Mouse (Mus musculus): Measurements from ENCODE around the gene Pagr1b.

Pagr1b gene

GRCm38 (mm10) chr7:127016481-127016485 lies at the start of gene Pagr1b:
Gene Pagr1b, minus strand, starts transcription at chr7:127016484.
- DNase-seq: no peak

GRCm38 (mm10) chr7:127065538-127065937 lies 49.3 kb upstream of the Pagr1b start:
- DNase-seq: no peak

- DNase-seq: peak; percentile 51
Measured at GRCm38 (mm10) chr7:127055026-127055585, 38.8 kb upstream of the Pagr1b start.

GRCm38 (mm10) chr7:127041851-127042672 lies 25.8 kb upstream of the Pagr1b start, which contains the start of gene Kif22:
Gene Kif22, minus strand, starts transcription at chr7:127042471.
- DNase-seq: peak; percentile 91

GRCm38 (mm10) chr7:127031244-127031643 lies 15.0 kb upstream of the Pagr1b start:
- DNase-seq: no peak

GRCm38 (mm10) chr7:127030172-127030571 lies 13.9 kb upstream of the Pagr1b start:
- no peak for DNase-seq

GRCm38 (mm10) chr7:127027885-127028284 lies 11.6 kb upstream of the Pagr1b start:
- no peak for DNase-seq

GRCm38 (mm10) chr7:127026984-127027726 lies 10.9 kb upstream of the Pagr1b start, which contains the start of gene Maz:
Gene Maz, minus strand, starts transcription at chr7:127027037.
- DNase-seq: peak; percentile 99

GRCm38 (mm10) chr7:127026616-127026983 lies 10.3 kb upstream of the Pagr1b start:
- peak; percentile 94 for DNase-seq

GRCm38 (mm10) chr7:127026161-127026600 lies 9.9 kb upstream of the Pagr1b start:
- peak; percentile 86 for DNase-seq

GRCm38 (mm10) chr7:127025556-127026160 lies 9.4 kb upstream of the Pagr1b start:
- DNase-seq: peak; percentile 79

GRCm38 (mm10) chr7:127024755-127025555 lies 8.7 kb upstream of the Pagr1b start:
- peak; percentile 87 for DNase-seq

GRCm38 (mm10) chr7:127023896-127024690 lies 7.8 kb upstream of the Pagr1b start:
- DNase-seq: peak; percentile 71

- DNase-seq: peak; percentile 54
Measured at GRCm38 (mm10) chr7:127023272-127023691, 7.0 kb upstream of the Pagr1b start.

- peak; percentile 59 for DNase-seq
Measured at GRCm38 (mm10) chr7:127022528-127023271, 6.4 kb upstream of the Pagr1b start.

GRCm38 (mm10) chr7:127021563-127022527 lies 5.6 kb upstream of the Pagr1b start:
- DNase-seq: peak; percentile 37

GRCm38 (mm10) chr7:127020901-127021562 lies 4.7 kb upstream of the Pagr1b start, which contains the start of the genes Gm42742 and Prrt2:
Gene Gm42742, minus strand, starts transcription at chr7:127021097.
Gene Prrt2, minus strand, starts transcription at chr7:127021211.
- peak; percentile 78 for DNase-seq

- no peak for DNase-seq
Measured at GRCm38 (mm10) chr7:127020491-127020890, 4.2 kb upstream of the Pagr1b start.

GRCm38 (mm10) chr7:127020031-127020430 lies 3.7 kb upstream of the Pagr1b start:
- DNase-seq: no peak

Measured in thymus, postnatal 4 days (tissue).